Mouse (Mus musculus) embryo, embryonic 11.5 days (tissue): Measurements from ENCODE around the gene Dupd1.

Experiments
- DNase-seq: peaks from one replicate; pipeline ENCODE4 v3.0.0-alpha.2; 2012; ENCODE audit warnings: low read depth, low spot score

Gene Dupd1

DNA sequence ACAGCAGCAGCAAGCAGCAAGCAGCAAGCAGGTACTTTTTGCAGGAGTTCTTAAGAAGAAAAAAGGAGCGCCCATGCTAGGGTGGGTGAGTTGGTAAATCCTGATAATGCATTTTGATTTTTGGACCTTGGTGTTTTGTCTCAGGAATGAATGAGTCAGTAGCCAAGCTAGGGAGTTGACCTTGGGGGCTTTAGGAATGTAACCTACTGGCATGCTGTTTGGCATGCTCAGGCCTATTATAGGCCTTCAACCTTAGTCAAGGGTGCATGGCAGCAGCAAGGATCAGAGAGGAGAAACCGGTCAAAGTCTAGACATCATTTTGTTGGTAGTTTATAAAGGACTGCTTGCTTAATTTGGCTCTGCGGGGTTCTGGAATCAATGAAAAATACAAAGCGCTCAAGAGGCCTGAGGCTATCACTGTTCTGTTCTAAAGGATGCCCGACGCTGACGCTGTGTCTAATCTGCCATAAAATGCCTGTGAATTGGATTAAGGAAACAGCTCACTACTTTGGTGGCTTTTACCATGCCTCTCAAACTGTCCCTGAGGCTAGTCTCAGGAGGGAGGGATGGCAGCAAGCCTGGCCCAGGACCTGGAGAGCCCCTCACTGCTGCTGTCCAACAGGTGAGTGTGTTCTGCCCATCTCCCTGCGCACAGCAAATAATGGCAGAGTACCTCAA lies 7.8 kb upstream of the Dupd1 start:
- no peak for DNase-seq

- DNase-seq, result no peak
Measured at GRCm38 (mm10) chr14:21720430-21721205, 6.2 kb upstream of the Dupd1 start.

GRCm38 (mm10) chr14:21719646-21720383 lies 5.4 kb upstream of the Dupd1 start:
- peak; percentile 9 for DNase-seq

GRCm38 (mm10) chr14:21711231-21711630 lies 3.1 kb downstream of the Dupd1 start:
- DNase-seq, result no peak

- no peak for DNase-seq
Measured at GRCm38 (mm10) chr14:21709545-21709944, 4.8 kb downstream of the Dupd1 start.

- no peak for DNase-seq
Measured at GRCm38 (mm10) chr14:21706759-21707571, 7.4 kb downstream of the Dupd1 start.

DNA sequence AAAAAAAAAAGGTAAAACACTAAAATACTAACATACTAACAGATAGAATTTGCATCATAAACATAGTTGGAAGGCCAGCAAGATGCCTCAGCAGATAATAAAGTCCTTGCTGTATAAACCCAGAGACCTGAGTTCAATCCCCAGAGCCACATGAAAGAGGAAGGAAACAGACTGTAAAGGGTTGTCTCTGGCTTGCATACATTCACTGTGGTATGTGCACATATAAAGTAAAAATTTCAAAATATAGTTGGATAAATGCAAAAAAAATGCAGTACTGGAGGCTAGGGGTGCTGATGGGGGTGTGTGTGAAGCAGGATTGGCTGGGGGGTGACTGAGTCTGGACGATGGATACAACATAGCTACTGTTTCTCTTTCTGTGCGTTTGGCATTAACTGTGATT lies 8.9 kb downstream of the Dupd1 start:
- DNase-seq, result no peak

DNA sequence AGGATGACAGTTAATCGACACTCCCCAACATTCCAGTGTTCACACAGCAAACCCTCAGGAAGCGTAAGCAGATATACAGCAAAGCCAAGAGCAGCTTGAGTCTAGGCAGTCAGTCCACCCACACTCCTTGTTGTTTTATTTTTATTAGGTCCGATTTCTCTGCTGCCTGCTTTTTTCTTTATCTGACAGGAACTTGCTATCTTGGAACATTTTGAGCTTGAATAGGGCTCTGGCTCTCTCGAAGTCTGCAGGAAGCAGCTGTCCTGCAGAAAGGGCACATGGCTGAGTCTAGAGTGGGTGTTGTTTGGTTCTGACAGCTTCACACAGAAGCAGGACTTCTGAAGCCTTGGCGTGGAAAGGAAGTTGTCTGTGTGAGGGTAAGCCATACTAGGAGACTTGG lies 11.1 kb downstream of the Dupd1 start:
- no peak for DNase-seq

- DNase-seq, result no peak
Measured at GRCm38 (mm10) chr14:21702691-21703090, 11.7 kb downstream of the Dupd1 start.

DNA sequence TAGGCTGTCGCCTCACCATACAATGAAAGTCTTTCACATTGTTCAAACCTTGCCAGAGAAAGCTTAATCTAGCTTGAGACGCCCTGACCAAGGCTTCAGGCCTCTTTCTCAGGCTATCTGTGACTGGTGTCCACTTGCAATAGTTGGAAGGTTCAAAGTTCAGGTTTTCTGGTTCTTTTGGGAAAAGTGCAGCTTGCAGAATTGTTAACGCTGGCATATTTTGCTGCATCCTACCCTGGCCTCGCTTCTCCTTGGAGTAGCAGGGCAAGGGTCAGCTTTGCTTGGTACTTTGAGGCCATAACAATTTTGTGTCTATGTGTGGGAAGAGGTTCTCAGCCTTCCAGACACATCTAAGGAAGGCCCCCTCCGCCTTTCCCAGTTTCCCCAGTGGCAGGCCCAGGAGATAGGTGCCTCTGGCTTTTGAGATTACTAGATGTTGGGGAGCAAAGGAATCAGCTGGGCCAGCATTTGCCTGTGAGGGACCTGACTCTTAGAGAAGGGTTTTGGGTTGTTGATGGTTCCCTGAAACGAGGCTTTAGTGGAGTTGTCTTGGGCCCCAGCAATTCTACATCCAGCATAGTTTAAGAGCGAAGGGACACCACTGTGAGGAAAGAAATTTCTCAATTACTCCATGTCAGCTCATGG lies 18.1 kb downstream of the Dupd1 start:
- no peak for DNase-seq

- DNase-seq, result no peak
Measured at GRCm38 (mm10) chr14:21695020-21695419, 19.4 kb downstream of the Dupd1 start.

DNA sequence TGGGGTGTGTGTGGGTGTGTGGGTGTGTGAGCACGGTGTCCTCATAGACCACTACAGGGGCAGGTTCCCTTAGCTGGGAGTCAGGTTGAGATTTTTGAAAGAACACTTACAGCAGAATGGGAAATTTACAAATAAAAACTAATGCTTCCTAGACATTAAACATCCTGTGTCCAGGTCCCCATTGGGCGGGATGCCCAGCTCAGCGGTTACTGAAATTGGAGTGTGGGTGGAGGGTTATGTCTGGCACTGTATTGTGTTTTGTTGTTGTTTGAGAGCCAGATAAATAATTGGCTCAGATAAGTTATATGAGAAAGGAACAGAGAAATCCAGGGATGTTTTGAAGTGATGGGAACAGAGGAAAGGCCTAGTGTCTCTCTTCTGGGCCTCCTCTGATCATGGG lies 23.3 kb downstream of the Dupd1 start:
- DNase-seq, result no peak

DNA sequence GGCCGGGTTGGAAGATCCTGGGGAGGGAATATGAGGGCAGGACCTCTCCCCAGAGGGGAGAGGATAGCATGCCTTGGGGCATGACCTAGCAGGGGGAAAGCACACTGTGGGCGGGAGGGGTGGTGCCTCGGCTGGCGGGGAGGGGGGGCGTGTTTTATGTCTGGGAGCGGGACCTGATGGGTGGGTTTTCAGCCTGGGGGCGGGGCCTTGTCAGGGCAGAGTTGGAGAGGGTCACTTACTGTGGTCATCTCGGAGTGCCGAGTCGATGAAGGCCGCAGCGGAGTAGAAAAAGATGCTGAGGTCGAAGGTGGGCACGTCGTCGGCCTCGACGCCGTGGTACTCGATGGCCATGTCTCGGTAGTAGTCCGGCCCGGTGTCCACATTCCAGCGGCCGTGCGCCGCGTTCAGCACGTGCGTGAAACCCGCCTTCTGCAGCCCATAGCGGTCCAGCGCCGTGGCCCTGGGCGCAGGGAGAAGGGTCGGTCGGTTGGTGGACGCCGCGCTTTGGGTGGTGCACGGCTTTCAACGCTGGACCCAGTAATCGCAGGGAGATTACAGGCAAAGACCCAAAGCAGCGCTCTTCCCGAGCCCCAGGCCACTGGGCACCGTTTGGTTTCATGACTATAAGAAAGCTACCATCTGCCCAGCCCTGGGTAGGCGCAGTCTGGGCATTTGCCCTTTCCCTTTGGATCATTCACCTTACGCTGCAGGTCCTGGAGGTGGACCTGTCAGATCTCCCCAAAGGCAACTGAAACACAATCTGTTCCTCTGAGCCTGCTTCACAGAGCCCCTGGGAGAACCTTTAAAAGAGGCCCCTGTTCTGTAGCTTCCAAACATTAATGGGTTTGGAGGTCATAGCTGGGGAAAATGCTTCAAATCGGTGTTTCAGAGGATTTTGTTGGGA lies 27.7 kb downstream of the Dupd1 start:
- DNase-seq, result no peak

GRCm38 (mm10) chr14:21685411-21686146 lies 28.8 kb downstream of the Dupd1 start:
- DNase-seq, result no peak

GRCm38 (mm10) chr14:21683834-21684233 lies 30.5 kb downstream of the Dupd1 start:
- no peak for DNase-seq

- peak; percentile 76 for DNase-seq
Measured at GRCm38 (mm10) chr14:21682681-21683129, 31.7 kb downstream of the Dupd1 start.

DNA sequence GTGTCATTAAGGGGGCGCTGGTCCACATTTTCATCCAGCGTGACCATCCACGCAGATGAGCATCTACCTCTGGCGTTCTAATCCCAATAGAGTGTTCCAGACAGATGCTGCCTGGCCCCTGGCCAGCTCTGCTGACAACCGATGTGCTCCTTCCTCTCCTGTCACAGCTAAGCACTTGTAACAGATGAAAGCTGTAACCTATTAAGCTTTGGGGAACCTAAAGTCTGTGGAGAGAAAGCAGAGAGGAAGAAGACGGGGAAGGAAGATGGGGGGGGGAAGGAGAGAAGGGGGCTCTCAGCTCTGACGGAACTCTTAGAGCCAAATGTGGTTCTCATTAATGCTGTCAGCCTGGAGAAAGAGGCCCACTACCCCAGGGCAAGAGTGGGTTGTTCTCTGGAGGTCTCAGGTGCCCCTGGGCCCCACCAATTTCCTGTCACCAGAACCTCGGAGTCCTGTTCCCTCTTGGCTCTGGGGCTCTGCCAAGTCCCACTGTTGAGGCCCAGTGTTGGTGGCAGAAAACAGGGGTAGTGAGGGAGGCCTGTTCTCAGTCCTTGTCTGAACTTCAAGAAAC lies 34.7 kb downstream of the Dupd1 start:
- DNase-seq, result peak; percentile 48

GRCm38 (mm10) chr14:21678509-21679285 lies 35.7 kb downstream of the Dupd1 start:
- DNase-seq, result no peak
